Mouse (Mus musculus) kidney, adult 2 months (tissue): ENCODE data around the gene Bpifb5. TPM values are rescaled to one million over a fixed set of nuclear protein-coding genes. Genes with fewer than 3 reads are reported as not detected.

ENCODE experiments used
- DNase-seq: peaks from one replicate; pipeline ENCODE4 v3.0.0; 2021
- H3K27ac ChIP-seq: fragments of 200-500 bp; 2 replicates; pipeline ENCODE4 v1.5.1; 2012; ENCODE audit warnings: low read depth, low read length, control low read depth, inconsistent platforms; ENCODE audit not compliant: insufficient read depth
- H3K27me3 ChIP-seq: fragments of 200-500 bp; replicated peaks from 2 replicates; pipeline ENCODE4 v1.6.1; 2012; ENCODE audit warnings: mild to moderate bottlenecking, moderate library complexity, low read length, inconsistent platforms; ENCODE audit not compliant: control insufficient read depth, insufficient read depth
- H3K36me3 ChIP-seq: fragments of 200-500 bp; 2 replicates; pipeline ENCODE4 v1.6.1; 2012; ENCODE audit warnings: mild to moderate bottlenecking, moderate library complexity, low read length, inconsistent platforms; ENCODE audit not compliant: control insufficient read depth, insufficient read depth
- H3K4me1 ChIP-seq: fragments of 200-500 bp; 2 replicates; pipeline ENCODE4 v1.6.1; 2011; ENCODE audit warnings: low read length; ENCODE audit not compliant: control insufficient read depth, insufficient read depth
- H3K4me3 ChIP-seq: fragments of 200-500 bp; 2 replicates; pipeline ENCODE4 v1.5.1; 2011; ENCODE audit warnings: mild to moderate bottlenecking, low read depth, low read length, control low read depth; ENCODE audit not compliant: insufficient read depth
- CTCF ChIP-seq: fragments of 200-500 bp; conservative IDR thresholded peaks from 2 replicates; pipeline ENCODE4 v1.5.1; 2011; ENCODE audit warnings: low read depth, mild to moderate bottlenecking, control low read depth, low read length, moderate library complexity, mixed read lengths; ENCODE audit not compliant: insufficient read depth, insufficient read length
- POLR2A ChIP-seq: fragments of 200-500 bp; IDR thresholded peaks from one replicate; pipeline ENCODE4 v1.6.1; 2011; ENCODE audit warnings: low read depth, low read length, control low read depth
- WGBS: fragments of 180-500 bp; shearing (Covaris S2); methylation state at CpG from one replicate; pipeline ENCODE4 v1.1.7; 2018; 5-methylcytosine and 5-hydroxymethylcytosine counted together
- polyA plus RNA-seq: library from polyadenylated mRNA; depleted of rRNA; stranded (reverse); fragments of >200 nt; gene quantifications from 2 replicates; pipeline ENCODE4 v1.2.3, GENCODE M21; 2012

The Bpifb5 gene
- polyA plus RNA-seq, 1 experiment: 0.16 TPM

DNA sequence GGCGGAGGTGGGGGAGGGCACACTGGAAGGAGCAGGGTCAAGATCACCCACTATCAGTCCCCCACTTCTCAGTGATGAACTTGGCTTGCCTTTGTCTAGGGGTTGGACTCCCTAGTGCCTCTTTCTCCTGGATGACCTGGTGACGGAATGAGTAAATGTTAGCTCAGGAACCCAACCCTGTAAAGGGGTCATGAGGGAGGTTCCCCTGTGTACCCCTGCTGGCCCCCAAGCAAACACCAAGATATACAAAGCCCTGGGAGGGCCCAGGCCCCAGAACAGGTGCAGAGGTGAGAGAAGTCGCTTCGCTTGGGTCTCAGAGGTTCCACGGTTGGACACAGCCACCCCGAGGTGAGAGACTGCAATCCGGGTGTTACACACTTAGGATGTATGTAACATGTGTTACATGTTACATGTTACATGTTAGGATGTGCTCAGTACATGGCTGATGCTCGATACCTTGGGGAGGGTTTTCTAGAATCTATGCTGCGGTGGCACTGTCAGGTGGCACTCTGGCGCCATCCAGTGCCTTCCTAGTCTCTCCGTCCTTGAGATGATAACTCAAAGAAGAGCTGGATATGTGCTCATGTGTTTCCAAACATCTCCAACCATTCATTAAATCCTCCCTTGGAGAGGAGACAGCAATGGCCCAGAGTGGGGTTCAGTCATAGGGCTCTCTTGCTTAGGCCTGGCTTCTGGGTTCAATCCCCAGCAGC lies 32.8 kb upstream of the Bpifb5 start, which contains the start of gene Bpifb1:
Gene Bpifb1, plus strand, starts transcription at position 273 of the 713 bp plus-strand sequence.
- DNase-seq: no peak
- no peak within 1 kb of the TSS for H3K27ac ChIP-seq
- no peaks in the 10 kb centered on the region for H3K4me1 ChIP-seq
- TF ChIP-seq CTCF (no peak), POLR2A (no peak)
- no peak within 1 kb of the TSS for H3K4me3 ChIP-seq
- H3K36me3 ChIP-seq: no peaks in the 10 kb centered on the region
- WGBS: 82% methylated on average over 11 of the region's 11 CpGs
- H3K27me3 ChIP-seq: no peaks in the 10 kb centered on the region

DNA sequence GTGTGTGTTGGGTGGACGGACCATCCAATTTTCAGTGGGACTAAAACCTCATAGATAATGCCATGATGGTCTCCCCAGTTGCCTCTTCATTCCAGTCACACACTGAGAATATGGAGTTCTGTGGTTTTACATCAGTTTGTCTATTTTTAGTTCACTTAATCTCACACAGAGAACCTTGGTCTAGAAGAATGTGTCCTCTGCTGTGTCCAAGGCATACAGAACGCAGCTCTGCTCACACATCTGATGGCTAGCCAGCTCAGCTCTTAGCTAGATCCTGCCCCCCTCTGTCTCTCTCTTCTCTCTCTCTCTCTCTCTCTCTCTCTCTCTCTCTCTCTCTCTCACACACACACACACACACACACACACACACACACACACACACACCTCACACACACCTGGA lies 31.4 kb upstream of the Bpifb5 start:
- H3K36me3 ChIP-seq: no peaks in the 10 kb centered on the region
- H3K4me1 ChIP-seq: no peaks in the 10 kb centered on the region
- 90% methylated on average over 2 of the region's 2 CpGs for WGBS
- H3K4me3 ChIP-seq: no peak overlapping the region
- DNase-seq: no peak
- H3K27ac ChIP-seq: no peak overlapping the region
- TF ChIP-seq CTCF (no peak), POLR2A (no peak)
- H3K27me3 ChIP-seq: no peaks in the 10 kb centered on the region

DNA sequence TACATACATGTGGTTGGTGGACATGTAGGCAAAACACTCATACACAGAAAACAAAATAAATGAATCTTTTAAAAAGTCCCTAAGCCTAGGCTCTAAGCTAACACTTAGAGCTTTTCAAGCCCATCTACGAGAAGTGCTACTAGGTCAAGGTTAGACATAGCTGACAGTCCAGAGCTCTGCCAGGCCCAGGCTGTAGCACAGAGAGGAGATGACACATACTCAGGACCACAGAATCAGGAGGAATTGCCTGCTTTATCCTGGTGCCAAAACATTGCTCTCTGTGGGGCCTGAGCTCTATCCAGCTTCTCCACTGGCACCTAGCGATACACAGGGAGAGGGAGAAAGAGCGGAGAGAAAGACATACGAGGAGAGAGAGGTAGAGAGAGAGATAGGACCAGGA lies 30.5 kb upstream of the Bpifb5 start:
- H3K4me3 ChIP-seq: no peak overlapping the region
- no peaks in the 10 kb centered on the region for H3K36me3 ChIP-seq
- H3K27me3 ChIP-seq: no peaks in the 10 kb centered on the region
- H3K27ac ChIP-seq: no peak overlapping the region
- TF ChIP-seq POLR2A: no peak
- no peak for TF ChIP-seq CTCF
- H3K4me1 ChIP-seq: no peaks in the 10 kb centered on the region
- WGBS: 92% methylated on average over 4 of the region's 4 CpGs
- no peak for DNase-seq

DNA sequence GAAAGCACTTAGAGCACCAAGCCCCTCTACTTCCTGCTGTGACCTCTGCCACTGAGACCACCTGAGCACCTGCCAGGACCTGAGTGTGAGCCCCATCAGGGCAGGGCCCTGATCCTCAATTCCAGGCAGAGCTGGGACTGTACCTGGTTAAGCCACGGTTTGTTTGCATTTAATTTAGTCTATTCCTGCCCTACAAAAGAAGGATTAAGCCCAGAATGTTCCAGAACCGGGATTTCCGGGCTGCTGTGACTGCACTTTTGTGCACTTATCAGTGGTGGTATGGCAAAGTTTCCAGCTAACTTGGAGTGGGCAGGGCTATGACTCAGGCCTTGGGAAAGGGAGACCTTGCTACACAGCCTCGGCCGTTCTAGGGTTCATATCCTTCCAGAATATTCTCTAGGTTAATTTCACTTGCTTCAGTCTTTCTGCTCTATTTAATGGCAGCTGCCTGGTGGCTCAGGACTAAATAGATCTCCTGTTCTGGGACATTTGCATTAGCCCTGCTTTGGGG lies 29.5 kb upstream of the Bpifb5 start:
- Histone ChIP-seq H3K27ac (no peak overlapping the region), H3K4me1 (no peaks in the 10 kb centered on the region), H3K36me3 (no peaks in the 10 kb centered on the region), H3K4me3 (no peak overlapping the region), H3K27me3 (no peaks in the 10 kb centered on the region)
- TF ChIP-seq CTCF (no peak), POLR2A (no peak)
- WGBS: 81% methylated on average over 5 of the region's 5 CpGs
- DNase-seq: no peak

DNA sequence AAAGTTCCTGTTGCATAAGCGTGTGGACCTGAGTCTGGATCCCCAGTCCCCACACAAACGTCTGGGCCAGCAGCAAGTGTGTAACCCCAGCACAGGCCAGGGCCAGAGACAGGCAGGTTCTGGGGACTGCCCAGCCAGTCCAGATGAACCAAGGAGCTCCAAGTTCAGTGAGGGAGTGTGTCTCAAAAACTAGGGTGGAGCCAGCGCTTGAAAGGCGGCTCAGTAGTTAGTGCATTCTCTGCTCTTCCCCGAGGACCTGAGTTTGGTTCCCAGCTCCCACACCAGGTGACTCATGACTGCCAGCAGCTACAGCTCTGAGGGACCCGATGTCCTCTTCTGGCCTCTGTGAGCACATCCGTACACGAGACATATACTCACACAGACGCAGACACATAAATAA lies 26.5 kb upstream of the Bpifb5 start:
- Histone ChIP-seq H3K4me1 (no peaks in the 10 kb centered on the region), H3K27me3 (no peaks in the 10 kb centered on the region), H3K27ac (no peak overlapping the region), H3K36me3 (no peaks in the 10 kb centered on the region), H3K4me3 (no peak overlapping the region)
- TF ChIP-seq CTCF: no peak
- no peak for TF ChIP-seq POLR2A
- DNase-seq: no peak
- WGBS: 92% methylated on average over 9 of the region's 9 CpGs

DNA sequence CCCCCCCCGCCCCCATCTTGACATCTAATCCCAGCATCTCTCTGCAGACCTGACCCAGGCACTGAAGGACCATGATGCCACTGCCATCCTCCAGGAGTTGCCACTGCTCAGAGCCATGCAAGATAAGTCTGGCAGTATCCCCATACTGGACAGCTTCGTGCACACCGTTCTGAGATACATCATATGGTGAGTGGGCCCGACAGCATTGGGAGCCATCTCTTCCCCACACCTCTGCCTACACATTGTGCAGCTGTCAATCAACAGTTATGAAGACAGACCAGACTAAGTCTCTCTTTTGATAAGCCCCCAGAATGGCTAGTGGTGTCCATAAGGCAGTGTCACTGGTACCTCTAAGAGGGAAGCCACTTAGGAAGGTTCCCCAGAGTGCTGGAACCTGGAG lies 18.9 kb upstream of the Bpifb5 start:
- no peaks in the 10 kb centered on the region for H3K4me1 ChIP-seq
- no peak overlapping the region for H3K27ac ChIP-seq
- no peak for TF ChIP-seq CTCF
- TF ChIP-seq POLR2A: no peak
- H3K36me3 ChIP-seq: no peaks in the 10 kb centered on the region
- DNase-seq: no peak
- H3K27me3 ChIP-seq: no peaks in the 10 kb centered on the region
- no peak overlapping the region for H3K4me3 ChIP-seq
- 90% methylated on average over 4 of the region's 4 CpGs for WGBS

DNA sequence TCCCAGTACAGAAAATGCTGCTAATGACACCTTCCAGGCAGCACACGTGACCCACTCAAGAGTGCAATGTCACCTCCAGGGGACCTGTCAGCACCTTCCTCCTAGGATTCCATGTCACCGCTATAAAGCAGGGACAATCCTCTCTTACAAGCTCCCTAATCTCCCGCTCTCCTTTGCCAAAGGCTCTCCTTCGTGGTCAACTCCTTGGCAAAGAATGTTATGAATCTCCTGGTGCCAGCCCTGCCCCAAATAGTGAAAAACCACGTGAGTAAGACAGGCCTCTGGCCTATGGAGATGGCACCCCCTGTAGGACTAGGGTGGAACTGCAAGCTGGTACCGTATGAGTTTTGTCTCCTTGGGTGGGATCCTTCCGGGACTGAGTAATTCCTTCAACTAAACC lies 16.6 kb upstream of the Bpifb5 start:
- WGBS: 56% methylated on average over 7 of the region's 7 CpGs
- Histone ChIP-seq H3K27me3 (no peaks in the 10 kb centered on the region), H3K36me3 (no peaks in the 10 kb centered on the region), H3K4me1 (no peaks in the 10 kb centered on the region), H3K27ac (no peak overlapping the region), H3K4me3 (no peak overlapping the region)
- TF ChIP-seq POLR2A: no peak
- peak; percentile 51 for TF ChIP-seq CTCF
- no peak for DNase-seq
